Mouse (Mus musculus): ENCODE data around the gene Rbms3. TPM values are rescaled to one million over a fixed set of nuclear protein-coding genes. Genes with fewer than 3 reads are reported as not detected.

Gene Rbms3
- polyA plus RNA-seq, 1 experiment from 2014 or later = 18.9 TPM

- Histone ChIP-seq H3K27ac (replicated peaks) (no peak overlapping the region), H3K9ac (replicated peaks) (no peak overlapping the region), H3K27me3 (no peaks in the 10 kb centered on the region), H3K4me1 (no peaks in the 10 kb centered on the region), H3K4me3 (no peak overlapping the region), H3K9me3 (no peaks in the 10 kb centered on the region), H3K4me2 (replicated peaks) (no peak overlapping the region), H3K36me3 (no peaks in the 10 kb centered on the region)
- no peak for ATAC-seq (replicated peaks)
- WGBS = 60% methylated on average over 19 of the region's 19 CpGs
These were observed 527.3 kb downstream of the Rbms3 start for GRCm38 (mm10) chr9:117102198-117102930.

- no peaks in the 10 kb centered on the region for H3K4me1 ChIP-seq
- H3K36me3 ChIP-seq = no peaks in the 10 kb centered on the region
- H3K9me3 ChIP-seq = no peaks in the 10 kb centered on the region
- H3K27ac ChIP-seq (replicated peaks) = no peak overlapping the region
- no peak for ATAC-seq (replicated peaks)
- H3K27me3 ChIP-seq = no peaks in the 10 kb centered on the region
- no peak overlapping the region for H3K4me3 ChIP-seq
- H3K9ac ChIP-seq (replicated peaks) = no peak overlapping the region
- no peak overlapping the region for H3K4me2 ChIP-seq (replicated peaks)
- WGBS = 94% methylated on average over 5 of the region's 5 CpGs
These were observed 529.5 kb downstream of the Rbms3 start for GRCm38 (mm10) chr9:117100181-117100580.

GRCm38 (mm10) chr9:117093551-117093950 is 536.2 kb downstream of the Rbms3 start:
- H3K4me3 ChIP-seq = no peak overlapping the region
- no peak overlapping the region for H3K4me2 ChIP-seq (replicated peaks)
- H3K9ac ChIP-seq (replicated peaks) = no peak overlapping the region
- ATAC-seq (replicated peaks) = no peak
- H3K9me3 ChIP-seq = no peaks in the 10 kb centered on the region
- WGBS = 92% methylated on average over 6 of the region's 6 CpGs
- no peaks in the 10 kb centered on the region for H3K36me3 ChIP-seq
- no peaks in the 10 kb centered on the region for H3K27me3 ChIP-seq
- H3K4me1 ChIP-seq = 0 out of 2 replicates have a peak, but pooled peaks cover 4% of the 10 kb centered on the region
- no peak overlapping the region for H3K27ac ChIP-seq (replicated peaks)

DNA sequence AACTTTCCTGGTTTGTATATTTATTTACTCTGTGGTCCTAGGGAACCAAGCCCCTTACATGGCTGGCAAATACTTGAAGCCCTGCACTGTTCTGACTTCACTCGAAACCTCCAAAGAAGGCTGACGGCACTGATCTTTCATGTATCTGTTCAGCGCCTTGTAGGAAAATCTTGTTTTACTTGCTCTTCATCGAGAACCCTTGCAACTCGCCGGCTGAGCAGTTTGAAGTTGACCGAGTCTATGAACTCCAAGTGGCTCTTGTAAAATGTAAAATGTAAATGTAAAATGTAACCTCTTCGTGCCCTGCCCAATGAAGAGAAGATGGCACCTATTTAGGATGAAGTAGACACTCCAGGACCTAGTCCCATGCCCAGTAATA is 537.5 kb downstream of the Rbms3 start:
- Histone ChIP-seq H3K9me3 (no peaks in the 10 kb centered on the region), H3K9ac (replicated peaks) (no peak overlapping the region), H3K4me3 (no peak overlapping the region), H3K36me3 (no peaks in the 10 kb centered on the region), H3K4me2 (replicated peaks) (no peak overlapping the region), H3K4me1 (0 out of 2 replicates have a peak, but pooled peaks cover 4% of the 10 kb centered on the region), H3K27ac (replicated peaks) (no peak overlapping the region), H3K27me3 (no peaks in the 10 kb centered on the region)
- ATAC-seq (replicated peaks) = no peak
- WGBS = 91% methylated on average over 8 of the region's 8 CpGs

DNA sequence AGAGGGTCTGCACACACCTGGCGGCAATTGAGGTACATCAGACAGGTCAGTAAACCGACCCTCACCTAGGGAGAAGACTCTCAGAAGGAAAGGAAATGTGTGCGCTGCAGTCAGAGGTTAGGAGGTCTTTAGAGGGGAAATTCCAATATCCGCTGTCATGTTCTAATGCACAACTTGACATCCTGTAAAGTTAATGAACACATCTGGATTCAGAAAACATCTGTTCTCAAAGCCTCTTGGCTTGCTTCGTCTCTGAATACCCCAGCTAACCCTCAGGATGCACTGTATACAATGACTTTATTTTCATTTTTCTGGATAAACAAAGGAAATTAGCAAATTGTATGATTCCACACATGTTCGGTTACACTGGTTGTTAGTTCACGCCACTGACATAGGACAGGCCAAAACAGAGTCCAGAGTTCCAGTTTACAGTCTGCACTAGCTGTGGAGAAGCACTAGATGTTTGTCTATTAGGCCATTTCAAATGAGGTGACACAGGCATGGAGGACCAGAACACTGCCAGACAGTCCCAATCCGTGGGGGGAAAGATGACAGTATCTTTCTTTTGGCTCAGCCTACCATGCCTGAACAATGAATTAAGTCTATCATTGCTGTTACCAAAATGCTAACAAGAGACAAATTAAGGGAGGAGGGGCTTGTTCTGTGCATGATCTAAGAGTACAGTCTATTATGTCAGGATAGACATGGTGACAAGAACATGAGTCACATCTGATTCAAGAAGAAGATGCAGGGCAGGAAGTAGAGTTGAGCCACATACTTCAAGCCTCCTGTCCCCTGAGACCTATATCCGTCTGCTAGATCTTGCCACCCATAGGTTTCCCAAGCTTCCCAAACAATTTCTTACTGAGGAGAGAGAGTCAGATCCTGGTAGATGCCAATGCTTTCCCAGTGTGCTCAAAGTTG is 538.2 kb downstream of the Rbms3 start:
- Histone ChIP-seq H3K27ac (replicated peaks) (no peak overlapping the region), H3K27me3 (no peaks in the 10 kb centered on the region), H3K9ac (replicated peaks) (no peak overlapping the region), H3K9me3 (no peaks in the 10 kb centered on the region), H3K4me3 (no peak overlapping the region), H3K4me1 (0 out of 2 replicates have a peak, but pooled peaks cover 4% of the 10 kb centered on the region), H3K4me2 (replicated peaks) (no peak overlapping the region), H3K36me3 (no peaks in the 10 kb centered on the region)
- no peak for ATAC-seq (replicated peaks)
- WGBS = 85% methylated on average over 9 of the region's 9 CpGs

DNA sequence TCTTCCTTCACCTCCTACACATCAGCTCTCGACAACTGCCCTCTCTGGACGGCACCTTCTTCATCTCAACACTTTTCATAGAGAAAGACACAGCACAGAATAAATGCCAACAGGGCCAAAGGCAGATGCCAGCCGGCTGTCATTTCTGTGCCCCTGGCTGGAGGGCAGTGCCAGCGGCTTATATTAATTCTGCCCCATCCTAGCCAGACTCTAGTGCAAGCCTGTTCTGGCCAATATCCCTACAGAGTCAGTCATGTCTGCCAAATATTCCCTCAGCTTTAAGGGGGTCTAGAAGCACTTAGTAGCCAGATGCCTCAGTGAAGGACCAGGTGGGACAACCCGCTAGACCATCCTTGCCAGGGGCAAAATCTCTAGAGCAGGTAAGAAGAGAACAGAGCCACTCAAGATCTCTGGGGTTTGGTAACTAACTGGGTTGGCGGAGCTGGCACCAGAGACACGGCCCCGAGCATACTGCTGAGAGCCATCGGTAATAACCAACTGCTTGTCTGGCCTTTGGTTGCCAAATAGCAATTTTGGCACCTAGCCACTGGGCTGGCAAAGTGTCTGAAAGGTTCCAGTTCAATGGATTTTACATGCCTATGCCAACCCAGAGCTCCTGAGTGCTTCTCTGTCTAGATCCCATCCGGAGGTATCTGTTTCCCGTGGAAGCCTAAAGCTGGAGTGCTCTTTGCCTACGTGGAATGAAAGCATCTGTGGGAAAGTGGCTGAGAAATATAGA is 540.1 kb downstream of the Rbms3 start:
- Histone ChIP-seq H3K9me3 (no peaks in the 10 kb centered on the region), H3K36me3 (no peaks in the 10 kb centered on the region), H3K27me3 (no peaks in the 10 kb centered on the region), H3K27ac (replicated peaks) (no peak overlapping the region), H3K4me3 (no peak overlapping the region), H3K9ac (replicated peaks) (no peak overlapping the region), H3K4me1 (0 out of 2 replicates have a peak, but pooled peaks cover 4% of the 10 kb centered on the region), H3K4me2 (replicated peaks) (no peak overlapping the region)
- peak; percentile 69 for ATAC-seq (replicated peaks)
- 70% methylated on average over 12 of the region's 12 CpGs for WGBS

DNA sequence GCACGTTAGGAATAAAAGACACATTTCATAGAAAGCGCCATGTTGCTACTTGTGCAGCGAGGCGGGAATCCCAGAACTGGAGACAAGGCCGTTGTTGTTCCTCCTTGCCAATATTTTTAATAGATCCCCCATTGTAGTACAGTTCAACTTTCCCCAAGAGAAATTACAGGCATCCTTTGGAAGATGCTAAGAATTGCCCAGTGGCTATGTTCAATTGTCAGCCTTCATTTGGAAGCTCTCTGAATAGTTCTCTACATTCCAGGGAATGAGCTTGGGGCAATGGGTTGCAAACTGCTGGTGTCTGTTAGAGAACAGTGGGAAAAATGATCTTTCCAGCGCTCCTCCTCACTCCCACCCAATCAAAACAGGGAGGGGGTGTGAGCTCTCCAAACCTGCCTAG is 541.4 kb downstream of the Rbms3 start:
- WGBS = 81% methylated on average over 6 of the region's 6 CpGs
- Histone ChIP-seq H3K4me2 (replicated peaks) (no peak overlapping the region), H3K9me3 (no peaks in the 10 kb centered on the region), H3K36me3 (no peaks in the 10 kb centered on the region), H3K4me1 (0 out of 2 replicates have a peak, but pooled peaks cover 4% of the 10 kb centered on the region), H3K27me3 (no peaks in the 10 kb centered on the region), H3K4me3 (no peak overlapping the region), H3K9ac (replicated peaks) (no peak overlapping the region), H3K27ac (replicated peaks) (no peak overlapping the region)
- no peak for ATAC-seq (replicated peaks)

GRCm38 (mm10) chr9:117085706-117086105 is 544.0 kb downstream of the Rbms3 start:
- Histone ChIP-seq H3K4me1 (0 out of 2 replicates have a peak, but pooled peaks cover 4% of the 10 kb centered on the region), H3K4me2 (replicated peaks) (no peak overlapping the region), H3K4me3 (no peak overlapping the region), H3K9me3 (no peaks in the 10 kb centered on the region), H3K27ac (replicated peaks) (no peak overlapping the region), H3K9ac (replicated peaks) (no peak overlapping the region), H3K36me3 (no peaks in the 10 kb centered on the region), H3K27me3 (no peaks in the 10 kb centered on the region)
- WGBS = 93% methylated on average over 9 of the region's 9 CpGs
- ATAC-seq (replicated peaks) = no peak

DNA sequence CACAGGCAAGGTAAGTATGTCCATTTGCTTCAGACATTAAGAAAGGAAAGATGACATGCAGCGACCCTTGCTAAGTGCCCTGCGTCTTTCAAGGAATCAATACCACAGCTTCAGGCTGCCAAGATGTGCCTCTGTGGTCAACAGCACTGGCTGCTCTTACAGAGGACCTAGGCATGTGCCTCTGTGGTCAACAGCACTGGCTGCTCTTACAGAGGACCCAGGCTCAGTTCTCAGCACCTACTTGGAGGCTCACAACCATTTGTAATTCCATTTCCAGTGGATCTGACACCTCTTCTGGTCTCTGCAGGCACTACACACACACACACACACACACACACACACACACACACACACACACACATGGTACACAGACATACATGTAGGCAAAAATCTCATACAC is 545.2 kb downstream of the Rbms3 start:
- Histone ChIP-seq H3K27me3 (no peaks in the 10 kb centered on the region), H3K9me3 (no peaks in the 10 kb centered on the region), H3K4me1 (no peaks in the 10 kb centered on the region), H3K36me3 (no peaks in the 10 kb centered on the region), H3K4me3 (no peak overlapping the region), H3K27ac (replicated peaks) (no peak overlapping the region), H3K9ac (replicated peaks) (no peak overlapping the region), H3K4me2 (replicated peaks) (no peak overlapping the region)
- ATAC-seq (replicated peaks) = no peak
- WGBS = 94% methylated on average over 2 of the region's 2 CpGs

DNA sequence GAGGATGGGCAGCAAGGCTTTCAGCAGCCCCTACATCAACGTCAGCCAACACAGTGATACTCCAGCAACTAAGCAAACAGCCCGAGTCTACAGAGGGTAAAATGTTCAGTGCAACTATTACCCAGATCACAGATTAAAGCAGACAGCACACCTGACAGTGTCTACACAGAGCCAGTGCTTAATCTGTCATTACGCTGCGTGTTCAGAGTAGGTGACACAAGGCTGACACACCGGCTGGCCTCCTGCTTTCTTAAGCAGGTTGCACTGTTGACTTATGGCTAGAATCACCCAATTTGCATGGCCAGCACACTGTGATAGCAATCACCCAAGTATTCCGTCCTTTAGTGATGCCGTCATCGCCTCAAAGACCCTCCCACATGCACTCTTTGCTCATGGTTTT is 550.2 kb downstream of the Rbms3 start:
- WGBS = 91% methylated on average over 8 of the region's 8 CpGs
- no peaks in the 10 kb centered on the region for H3K27me3 ChIP-seq

DNA sequence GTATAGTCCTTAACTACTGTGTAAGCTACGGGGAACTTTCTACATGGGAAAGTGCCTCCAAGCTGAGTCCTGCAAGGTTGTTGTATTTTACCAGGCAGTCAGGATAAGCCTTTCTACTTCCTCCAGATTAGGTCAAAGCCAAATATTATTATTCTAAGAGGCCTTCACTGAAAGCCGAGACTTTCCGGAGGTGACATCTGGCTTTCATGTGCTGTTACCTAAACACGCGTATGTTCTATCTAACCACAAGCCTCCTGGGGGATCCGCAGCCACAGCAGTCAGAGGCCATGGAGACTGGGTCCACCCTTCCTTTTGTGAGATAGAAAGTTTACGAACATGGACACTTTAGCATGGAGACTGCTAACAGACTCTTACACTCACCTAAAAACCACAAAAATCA is 552.2 kb downstream of the Rbms3 start:
- Histone ChIP-seq H3K27ac (replicated peaks) (no peak overlapping the region), H3K4me1 (0 out of 2 replicates have a peak, but pooled peaks cover 2% of the 10 kb centered on the region), H3K9me3 (no peaks in the 10 kb centered on the region), H3K36me3 (no peaks in the 10 kb centered on the region), H3K27me3 (no peaks in the 10 kb centered on the region), H3K9ac (replicated peaks) (no peak overlapping the region), H3K4me3 (no peak overlapping the region), H3K4me2 (replicated peaks) (no peak overlapping the region)
- ATAC-seq (replicated peaks) = no peak
- WGBS = 93% methylated on average over 7 of the region's 7 CpGs

More for the DNA sequence above, 550.2 kb downstream of the Rbms3 start:
- no peak overlapping the region for H3K27ac ChIP-seq (replicated peaks)
- no peak overlapping the region for H3K4me3 ChIP-seq
- H3K4me1 ChIP-seq = no peaks in the 10 kb centered on the region
- H3K9me3 ChIP-seq = no peaks in the 10 kb centered on the region
- no peak overlapping the region for H3K9ac ChIP-seq (replicated peaks)
- H3K4me2 ChIP-seq (replicated peaks) = no peak overlapping the region
- no peaks in the 10 kb centered on the region for H3K36me3 ChIP-seq
- ATAC-seq (replicated peaks) = no peak

- Histone ChIP-seq H3K27ac (replicated peaks) (no peak overlapping the region), H3K4me3 (no peak overlapping the region), H3K27me3 (no peaks in the 10 kb centered on the region), H3K4me2 (replicated peaks) (no peak overlapping the region), H3K9ac (replicated peaks) (no peak overlapping the region), H3K9me3 (no peaks in the 10 kb centered on the region), H3K36me3 (no peaks in the 10 kb centered on the region), H3K4me1 (0 out of 2 replicates have a peak, but pooled peaks cover 2% of the 10 kb centered on the region)
- ATAC-seq (replicated peaks) = no peak
- 90% methylated on average over 8 of the region's 8 CpGs for WGBS
These were observed 552.9 kb downstream of the Rbms3 start for GRCm38 (mm10) chr9:117076785-117077184.

Data from forebrain, embryonic 15.5 days (tissue).